Mouse (Mus musculus) kidney, adult 2 months (tissue): ENCODE results near the gene Prim1.

ENCODE experiments used
- CTCF ChIP-seq: fragments of 200-500 bp; conservative IDR thresholded peaks from 2 replicates; pipeline ENCODE4 v1.5.1; 2011; ENCODE audit warnings: low read depth, mild to moderate bottlenecking, control low read depth, low read length, moderate library complexity, mixed read lengths; ENCODE audit not compliant: insufficient read depth, insufficient read length
- POLR2A ChIP-seq: fragments of 200-500 bp; IDR thresholded peaks from one replicate; pipeline ENCODE4 v1.6.1; 2011; ENCODE audit warnings: low read depth, low read length, control low read depth

DNA sequence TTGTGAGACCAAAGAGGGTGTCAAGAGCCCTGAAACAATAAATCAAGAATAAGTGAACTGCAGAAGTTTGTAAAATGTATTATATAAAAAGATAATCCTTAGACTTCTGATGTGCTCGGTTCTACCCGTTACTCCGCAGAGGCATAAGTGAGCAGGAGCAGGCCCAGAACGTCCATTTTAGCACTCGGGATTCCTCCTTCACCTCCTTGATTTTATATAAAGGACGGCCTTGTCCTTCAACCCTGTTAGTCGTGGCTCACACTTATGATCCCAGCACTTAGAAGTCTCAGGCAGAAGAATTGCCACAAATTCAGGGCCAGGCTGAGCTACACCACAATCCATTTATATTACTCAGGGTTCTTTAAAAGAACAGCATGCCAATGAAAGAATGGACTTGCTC is 15.0 kb downstream of the Prim1 start:
- TF ChIP-seq CTCF (no peak), POLR2A (no peak)
